Mouse (Mus musculus) MEL (cell line): Measurements from ENCODE around the gene Mrap. TPM values are rescaled to one million over a fixed set of nuclear protein-coding genes. Genes with fewer than 3 reads are reported as not detected.

Experiments
- DNase-seq: peaks from one replicate; pipeline ENCODE4 v3.0.0; 2011; ENCODE audit warnings: low read depth, low spot score
- H3K27ac ChIP-seq: 2 replicates; pipeline ENCODE4 v1.5.1; 2012; ENCODE audit warnings: low read depth, mild to moderate bottlenecking, control low read depth, low read length, moderate library complexity; ENCODE audit not compliant: control insufficient read depth
- H3K27me3 ChIP-seq, 2 experiments: fragments of 150-350 bp in 1 of 2; sonication (generic) in 1 of 2; 2 replicates each; pipeline ENCODE4 v1.6.1; 2012; ENCODE audit warnings: low read length in 2 of 2, mild to moderate bottlenecking in 2 of 2, improper control_type of control experiment in 1 of 2, moderate library complexity in 1 of 2; ENCODE audit not compliant: insufficient read depth in 2 of 2, control insufficient read depth in 1 of 2
- H3K36me3 ChIP-seq, 2 experiments: 2 replicates each; pipeline ENCODE4 v1.6.1; 2012 to 2014; ENCODE audit warnings: low read length in 2 of 2, improper control_type of control experiment in 1 of 2, inconsistent platforms in 1 of 2, mild to moderate bottlenecking in 1 of 2; ENCODE audit not compliant: insufficient read depth in 2 of 2, control insufficient read depth in 1 of 2
- H3K4me1 ChIP-seq, 2 experiments: fragments of 150-350 bp in 1 of 2; sonication (generic) in 1 of 2; 2 replicates each; pipeline ENCODE4 v1.6.1; 2012; ENCODE audit warnings: low read length in 2 of 2, improper control_type of control experiment in 1 of 2, mild to moderate bottlenecking in 1 of 2; ENCODE audit not compliant: insufficient read depth in 2 of 2, control insufficient read depth in 1 of 2
- H3K4me3 ChIP-seq, 2 experiments: fragments of 150-350 bp in 1 of 2; sonication (generic) in 1 of 2; 2 replicates each; pipeline ENCODE4 v1.5.1; 2012; ENCODE audit warnings: low read depth in 2 of 2, low read length in 2 of 2, mild to moderate bottlenecking in 2 of 2, moderate library complexity in 2 of 2, control low read depth in 1 of 2, improper control_type of control experiment in 1 of 2; ENCODE audit not compliant: control insufficient read depth in 1 of 2, insufficient read depth in 1 of 2
- H3K79me2 ChIP-seq: 2 replicates; pipeline ENCODE4 v1.6.1; 2012; ENCODE audit warnings: mild to moderate bottlenecking, low read length, moderate library complexity; ENCODE audit not compliant: control insufficient read depth, poor library complexity, insufficient read depth
- H3K9ac ChIP-seq: 2 replicates; pipeline ENCODE4 v1.6.1; 2012; ENCODE audit warnings: low read depth, mild to moderate bottlenecking, control low read depth, low read length, moderate library complexity; ENCODE audit not compliant: control insufficient read depth, poor library complexity, severe bottlenecking
- H3K9me3 ChIP-seq: fragments of 150-350 bp; sonication (generic); replicated peaks from 2 replicates; pipeline ENCODE4 v1.6.1; 2012; ENCODE audit warnings: mild to moderate bottlenecking, low read length, improper control_type of control experiment, moderate library complexity; ENCODE audit not compliant: insufficient read depth
- BHLHE40 ChIP-seq: IDR thresholded peaks from 2 replicates; pipeline ENCODE4 v1.6.1; 2012; ENCODE audit warnings: low read depth, mild to moderate bottlenecking, inconsistent platforms, low read length, improper control_type of control experiment, borderline replicate concordance
- CHD2 ChIP-seq: IDR thresholded peaks from 2 replicates; pipeline ENCODE4 v1.6.1; 2011; ENCODE audit warnings: low read length, improper control_type of control experiment
- CTCF ChIP-seq, 3 experiments: IDR thresholded peaks in 2 of 3; conservative IDR thresholded peaks in 1 of 3; 2 replicates each; pipeline ENCODE4 v1.5.1; 2011 to 2012; ENCODE audit warnings: low read length in 3 of 3, low read depth in 2 of 3, mild to moderate bottlenecking in 2 of 3, improper control_type of control experiment in 1 of 3, inconsistent platforms in 1 of 3, mixed read lengths in 1 of 3, moderate library complexity in 1 of 3; ENCODE audit not compliant: control insufficient read depth in 1 of 3, insufficient read depth in 1 of 3, poor library complexity in 1 of 3, severe bottlenecking in 1 of 3
- EP300 ChIP-seq, 2 experiments: IDR thresholded peaks; 2 replicates each; pipeline ENCODE4 v1.6.1; 2011; ENCODE audit warnings: improper control_type of control experiment in 2 of 2, low read length in 2 of 2, low read depth in 1 of 2, mild to moderate bottlenecking in 1 of 2
- ETS1 ChIP-seq: IDR thresholded peaks from 2 replicates; pipeline ENCODE4 v1.6.1; 2012; ENCODE audit warnings: low read depth, mild to moderate bottlenecking, inconsistent platforms, low read length, improper control_type of control experiment, moderate library complexity
- GATA1 ChIP-seq: IDR thresholded peaks from 2 replicates; pipeline ENCODE4 v1.6.1; 2011; ENCODE audit warnings: low read depth, low read length, improper control_type of control experiment
- HCFC1 ChIP-seq: IDR thresholded peaks from 2 replicates; pipeline ENCODE4 v1.6.1; 2012; ENCODE audit warnings: low read depth, mild to moderate bottlenecking, inconsistent platforms, low read length, improper control_type of control experiment, moderate library complexity
- JUND ChIP-seq: IDR thresholded peaks from 2 replicates; pipeline ENCODE4 v1.6.1; 2011; ENCODE audit warnings: low read depth, mild to moderate bottlenecking, improper control_type of control experiment, low read length
- MAFK ChIP-seq: IDR thresholded peaks from 2 replicates; pipeline ENCODE4 v1.6.1; 2011; ENCODE audit warnings: low read depth, mild to moderate bottlenecking, low read length, improper control_type of control experiment, borderline replicate concordance
- MAX ChIP-seq: IDR thresholded peaks from 2 replicates; pipeline ENCODE4 v1.6.1; 2011; ENCODE audit warnings: low read length, improper control_type of control experiment
- MAZ ChIP-seq: IDR thresholded peaks from 2 replicates; pipeline ENCODE4 v1.6.1; 2012; ENCODE audit warnings: low read depth, mild to moderate bottlenecking, inconsistent platforms, low read length, improper control_type of control experiment
- MEF2A ChIP-seq: IDR thresholded peaks from 2 replicates; pipeline ENCODE4 v1.6.1; 2014; ENCODE audit warnings: low read depth, mild to moderate bottlenecking, inconsistent platforms, low read length, improper control_type of control experiment; ENCODE audit not compliant: poor library complexity, insufficient replicate concordance, severe bottlenecking; ENCODE audit errors: extremely low read depth
- NELFE ChIP-seq: IDR thresholded peaks from 2 replicates; pipeline ENCODE4 v1.6.1; 2011; ENCODE audit warnings: low read depth, low read length, improper control_type of control experiment
- NRF1 ChIP-seq: IDR thresholded peaks from 2 replicates; pipeline ENCODE4 v1.6.1; 2014; ENCODE audit warnings: low read depth, mild to moderate bottlenecking, inconsistent platforms, low read length, improper control_type of control experiment, moderate library complexity; ENCODE audit not compliant: poor library complexity, insufficient read depth, severe bottlenecking
- RAD21 ChIP-seq: IDR thresholded peaks from 2 replicates; pipeline ENCODE4 v1.6.1; 2011; ENCODE audit warnings: mild to moderate bottlenecking, low read depth, low read length, improper control_type of control experiment
- RCOR1 ChIP-seq: IDR thresholded peaks from 2 replicates; pipeline ENCODE4 v1.6.1; 2012; ENCODE audit warnings: low read depth, mild to moderate bottlenecking, inconsistent platforms, low read length, improper control_type of control experiment
- TAL1 ChIP-seq: IDR thresholded peaks from 2 replicates; pipeline ENCODE4 v1.6.1; 2012; ENCODE audit warnings: mild to moderate bottlenecking, inconsistent platforms, low read length, moderate library complexity, mixed read lengths
- TCF12 ChIP-seq: IDR thresholded peaks from 2 replicates; pipeline ENCODE4 v1.6.1; 2014; ENCODE audit warnings: low read depth, mild to moderate bottlenecking, inconsistent platforms, low read length, improper control_type of control experiment, moderate library complexity
- UBTF ChIP-seq: IDR thresholded peaks from 2 replicates; pipeline ENCODE4 v1.6.1; 2012; ENCODE audit warnings: low read depth, mild to moderate bottlenecking, inconsistent platforms, low read length, improper control_type of control experiment, moderate library complexity, borderline replicate concordance; ENCODE audit not compliant: insufficient read depth
- USF1 ChIP-seq: IDR thresholded peaks from 2 replicates; pipeline ENCODE4 v1.6.1; 2014; ENCODE audit warnings: low read depth, mild to moderate bottlenecking, inconsistent platforms, low read length, improper control_type of control experiment, moderate library complexity
- USF2 ChIP-seq, 2 experiments: IDR thresholded peaks; 2 replicates each; pipeline ENCODE4 v1.6.1; 2011 to 2012; ENCODE audit warnings: improper control_type of control experiment in 2 of 2, low read length in 2 of 2, borderline replicate concordance in 1 of 2, inconsistent platforms in 1 of 2, low read depth in 1 of 2, mild to moderate bottlenecking in 1 of 2; ENCODE audit not compliant: insufficient read depth in 1 of 2
- ZC3H11A ChIP-seq: IDR thresholded peaks from 2 replicates; pipeline ENCODE4 v1.6.1; 2012; ENCODE audit warnings: low read depth, mild to moderate bottlenecking, inconsistent platforms, low read length, improper control_type of control experiment
- ZKSCAN1 ChIP-seq: IDR thresholded peaks from 2 replicates; pipeline ENCODE4 v1.6.1; 2012; ENCODE audit warnings: low read depth, mild to moderate bottlenecking, inconsistent platforms, low read length, improper control_type of control experiment, moderate library complexity
- ZNF384 ChIP-seq: IDR thresholded peaks from 2 replicates; pipeline ENCODE4 v1.6.1; 2012; ENCODE audit warnings: low read depth, mild to moderate bottlenecking, inconsistent platforms, low read length, improper control_type of control experiment
- polyA plus RNA-seq, 2 experiments: library from polyadenylated mRNA; stranded (reverse) in 1 of 2; unstranded in 1 of 2; fragments of >175 nt in 1 of 2; fragments of >200 nt in 1 of 2; gene quantifications; 2 replicates each; pipeline versions ENCODE4 v1.2.1 to v1.2.4; 2012; ENCODE audit warnings: low replicate concordance in 2 of 2, low read depth in 1 of 2; ENCODE audit not compliant: insufficient read length in 2 of 2, insufficient read depth in 1 of 2, missing spikeins in 1 of 2
- total RNA-seq: library from RNA; depleted of rRNA; stranded (reverse); fragments of 300-350 nt; gene quantifications from 2 replicates; pipeline ENCODE4 v1.2.3, GENCODE M21; 2012

Gene Mrap
- total and polyA plus RNA-seq, 3 experiments = 0.92 to 2.2 TPM; not detected in 1

DNA sequence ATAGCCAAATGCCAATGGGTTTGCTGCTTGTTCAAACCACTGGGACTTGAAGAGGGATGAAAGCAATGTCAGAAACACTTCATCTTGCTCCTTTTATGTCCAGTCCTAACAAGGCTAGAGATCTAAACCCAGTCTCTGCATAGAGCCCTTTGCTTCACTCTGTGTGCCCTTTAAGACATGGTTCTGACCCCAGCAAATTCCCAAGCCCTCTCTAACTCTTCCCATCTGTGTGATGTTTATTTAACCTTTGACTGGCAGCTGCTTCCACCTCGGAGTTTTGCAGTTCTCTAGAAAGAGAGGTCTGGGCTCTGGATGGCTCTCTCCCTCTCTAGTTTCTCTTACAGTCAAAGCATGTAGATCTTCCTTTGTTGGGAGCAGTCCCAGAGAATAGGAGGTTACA, 34.4 kb upstream of the Mrap start:
- Histone ChIP-seq H3K9me3 (no peaks in the 10 kb centered on the region), H3K4me1 (no peaks in the 10 kb centered on the region)
- TF ChIP-seq USF1 (no peak), MAX (no peak), CHD2 (no peak), CTCF (IDR thresholded peaks at IDR 0.05 in 2 of 3, conservative IDR thresholded peaks at IDR 0.05 in 1 of 3; ENCODE audit: control insufficient read depth in 1 of 3, insufficient read depth in 1 of 3, low read depth in 2 of 3, low read length in 3 of 3, poor library complexity in 1 of 3, severe bottlenecking in 1 of 3) (no peak), MEF2A (no peak), NRF1 (no peak), JUND (no peak), HCFC1 (no peak), GATA1 (no peak), ZC3H11A (no peak), ETS1 (no peak), RAD21 (no peak), BHLHE40 (no peak)
- TF ChIP-seq, all 39 proteins: peak for 0
- H3K27ac ChIP-seq = no peak overlapping the region
- no peaks in the 10 kb centered on the region for H3K36me3 ChIP-seq
- no peak overlapping the region for H3K4me3 ChIP-seq
- no peaks in the 10 kb centered on the region for H3K27me3 ChIP-seq
- H3K79me2 ChIP-seq = no peaks in the 10 kb centered on the region
- H3K9ac ChIP-seq = no peak overlapping the region
- no peak for DNase-seq

DNA sequence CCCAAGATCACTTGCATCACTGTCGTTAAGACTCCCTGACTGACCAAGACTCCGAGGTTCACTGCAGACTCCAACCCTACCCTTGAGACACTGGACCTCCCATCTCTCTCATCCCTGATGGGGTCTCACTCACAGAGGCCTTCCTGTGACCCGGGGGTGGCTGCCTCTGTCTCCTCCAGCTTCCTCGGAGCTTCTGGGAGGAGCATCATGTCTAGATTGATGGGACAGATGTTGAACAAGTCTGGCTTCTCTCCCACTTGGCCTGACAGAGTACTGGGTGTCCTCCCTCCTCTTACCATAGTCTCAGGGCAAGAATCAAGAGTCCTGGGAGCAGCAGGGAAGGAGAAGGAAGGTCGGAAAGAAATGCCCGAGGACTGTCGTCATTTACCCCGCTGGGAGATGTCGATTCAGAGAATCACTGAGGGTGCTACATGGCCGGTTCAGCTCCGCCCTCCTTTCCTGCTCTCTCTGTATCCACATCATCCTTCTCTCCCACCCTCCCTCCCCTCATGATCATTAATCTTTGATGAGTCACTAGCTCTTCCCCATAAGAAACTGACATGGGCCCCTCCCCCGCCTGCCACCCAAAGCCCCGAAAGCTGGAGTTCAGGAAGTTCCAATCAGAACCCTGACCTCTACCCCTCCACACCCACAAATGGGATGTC, 33.7 kb upstream of the Mrap start:
- Histone ChIP-seq H3K27ac (no peak overlapping the region), H3K79me2 (no peaks in the 10 kb centered on the region), H3K4me1 (no peaks in the 10 kb centered on the region), H3K27me3 (no peaks in the 10 kb centered on the region), H3K36me3 (no peaks in the 10 kb centered on the region), H3K9me3 (no peaks in the 10 kb centered on the region), H3K9ac (no peak overlapping the region), H3K4me3 (no peak overlapping the region)
- TF ChIP-seq EP300 (IDR thresholded peaks at IDR 0.05; ENCODE audit: low read depth in 1 of 2, low read length in 2 of 2) = no peak
- no peak for TF ChIP-seq MEF2A
- TF ChIP-seq TAL1 = no peak
- no peak for TF ChIP-seq NELFE
- no peak for TF ChIP-seq RAD21
- TF ChIP-seq ZNF384 = no peak
- no peak for TF ChIP-seq MAFK
- TF ChIP-seq ZKSCAN1 = no peak
- TF ChIP-seq JUND = no peak
- TF ChIP-seq RCOR1 = no peak
- no peak for TF ChIP-seq TCF12
- no peak for TF ChIP-seq UBTF
- no peak for TF ChIP-seq USF2 (IDR thresholded peaks at IDR 0.05; ENCODE audit: borderline replicate concordance in 1 of 2, insufficient read depth in 1 of 2, low read depth in 1 of 2, low read length in 2 of 2)
- no peak for TF ChIP-seq MAZ
- DNase-seq = no peak
